Mouse (Mus musculus) NIH3T3 (cell line): ENCODE data around the gene Tnpo3.
A peak's percentile ranks its signal among the peaks of the same experiment; 100 is the strongest.

Source experiments
- DNase-seq: peaks from one replicate; pipeline ENCODE4 v3.0.0-alpha.2; 2012; ENCODE audit warnings: low read depth

The Tnpo3 gene

DNA sequence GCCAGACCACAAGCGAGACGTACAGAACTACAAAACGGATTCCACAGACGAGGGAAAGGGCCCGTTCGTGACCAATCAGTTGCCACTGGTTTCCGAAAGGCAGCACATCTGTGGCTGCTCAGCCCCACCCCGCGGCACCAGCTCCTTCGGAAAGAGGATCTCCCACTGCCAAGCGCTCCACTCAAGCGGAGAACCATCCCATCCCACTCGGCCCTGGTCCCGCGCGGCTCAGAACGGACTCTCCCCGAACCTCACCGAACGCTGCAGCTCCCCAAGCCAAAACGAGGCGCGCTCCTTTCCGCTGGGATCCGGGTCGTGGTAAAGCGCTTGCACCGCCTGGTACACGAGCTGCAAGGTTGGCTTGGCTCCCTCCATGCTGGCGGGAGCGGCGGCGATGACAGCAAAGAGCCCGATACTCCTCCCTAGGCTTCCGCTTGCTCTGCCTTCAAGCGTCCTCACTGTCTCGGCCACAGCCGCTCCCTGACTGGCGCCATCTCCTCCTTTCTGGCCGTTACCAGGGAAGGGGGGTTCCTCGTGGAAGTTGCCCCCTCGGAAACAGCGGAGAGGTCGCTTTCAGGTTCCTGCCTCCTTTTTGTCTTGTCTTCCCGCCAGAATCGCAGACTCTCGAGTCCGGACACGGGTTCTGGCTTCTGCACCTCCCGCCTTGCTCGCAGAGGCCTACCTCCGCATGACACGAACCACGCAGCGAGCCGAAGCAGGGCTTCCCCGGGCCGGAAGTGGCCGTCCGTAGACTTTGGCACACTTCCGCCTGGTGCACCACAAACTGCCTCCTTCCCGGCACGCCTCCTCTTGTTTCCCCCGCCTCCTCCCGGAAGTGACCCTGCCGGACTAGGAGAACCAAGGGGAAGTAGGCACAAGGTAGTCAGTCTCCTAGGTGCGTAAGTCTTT, at the start of gene Tnpo3:
Gene Tnpo3, minus strand, starts transcription at position 777 of the 909 bp plus-strand sequence.
- DNase-seq = peak; percentile 97

DNA sequence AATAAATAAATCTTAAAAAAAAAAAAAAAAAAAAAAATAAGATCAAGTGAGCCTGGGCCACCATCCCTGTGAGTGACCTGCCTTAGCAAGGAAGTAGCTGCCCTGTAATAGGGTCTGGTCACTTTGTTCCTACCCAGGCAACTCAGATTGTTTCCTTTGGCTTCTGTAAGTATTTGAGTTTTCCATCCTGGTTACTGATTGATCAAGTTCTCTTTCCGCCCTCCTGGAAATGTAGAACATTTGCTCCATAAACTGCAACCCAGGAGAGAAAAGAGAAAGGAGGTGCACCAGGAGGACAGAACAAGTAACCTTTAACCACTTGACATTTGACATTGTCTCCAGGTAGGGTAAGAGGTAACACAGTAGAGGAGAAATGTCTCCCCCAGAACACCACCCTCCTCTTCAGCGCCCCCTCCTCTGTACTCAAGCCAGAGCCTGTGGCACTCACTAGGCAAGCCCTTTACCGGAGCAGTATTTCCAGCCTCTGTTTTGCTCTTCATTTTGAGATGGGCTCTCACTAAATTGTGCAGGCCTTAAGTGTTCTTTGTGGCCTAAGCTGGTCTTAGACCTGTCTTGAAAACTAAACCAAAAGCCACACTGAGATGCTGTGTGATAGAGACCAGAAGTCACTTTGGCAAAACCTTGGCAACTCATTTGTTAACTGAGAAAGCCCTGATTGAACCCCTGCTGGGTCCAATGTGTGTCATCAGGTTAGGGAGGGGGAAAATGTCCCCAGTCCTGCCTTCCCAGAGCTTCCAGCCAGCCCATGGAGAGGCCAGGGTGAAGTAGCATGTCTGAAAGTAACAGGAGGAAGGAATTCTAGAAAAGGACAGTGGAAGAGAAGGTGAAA, 49.2 kb upstream of the Tnpo3 start:
- no peak for DNase-seq

DNA sequence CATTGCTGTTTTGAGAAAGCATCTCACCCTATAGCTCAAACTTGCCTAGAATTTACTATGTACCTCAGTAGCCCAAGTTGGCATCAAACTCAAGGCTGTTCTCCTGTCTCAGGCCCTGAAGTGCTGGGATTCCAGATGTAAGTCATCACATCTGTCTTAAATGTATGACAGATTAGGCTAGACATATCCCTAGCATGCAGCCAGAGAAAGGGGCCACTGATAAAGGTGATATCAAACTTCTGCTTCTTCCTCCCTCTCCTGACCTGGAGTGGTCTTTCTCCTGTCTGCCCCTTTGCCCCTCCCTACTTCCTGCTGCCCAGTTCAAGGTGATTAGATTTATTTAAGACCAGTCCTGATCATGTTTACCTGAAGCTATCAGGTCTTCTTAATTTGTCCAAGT, 43.6 kb upstream of the Tnpo3 start:
- DNase-seq = no peak

DNA sequence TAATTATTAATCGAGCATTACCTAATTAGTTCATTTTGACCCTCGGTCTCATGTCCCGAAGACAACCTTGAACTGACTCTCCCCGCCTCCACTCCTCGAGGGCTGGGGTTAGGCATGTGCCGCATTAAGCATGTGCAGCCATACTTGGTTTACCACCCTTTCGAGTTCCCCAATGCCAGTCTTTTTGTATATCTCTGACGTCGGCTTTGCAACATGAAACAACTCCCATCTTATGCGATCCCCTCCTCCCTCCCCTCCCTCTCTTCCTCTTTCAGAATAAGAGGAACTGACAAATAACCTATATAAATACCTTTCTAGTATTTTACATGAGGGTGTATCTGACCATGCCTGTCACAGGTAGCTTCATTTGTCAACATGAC, 40.5 kb upstream of the Tnpo3 start:
- DNase-seq = no peak

DNA sequence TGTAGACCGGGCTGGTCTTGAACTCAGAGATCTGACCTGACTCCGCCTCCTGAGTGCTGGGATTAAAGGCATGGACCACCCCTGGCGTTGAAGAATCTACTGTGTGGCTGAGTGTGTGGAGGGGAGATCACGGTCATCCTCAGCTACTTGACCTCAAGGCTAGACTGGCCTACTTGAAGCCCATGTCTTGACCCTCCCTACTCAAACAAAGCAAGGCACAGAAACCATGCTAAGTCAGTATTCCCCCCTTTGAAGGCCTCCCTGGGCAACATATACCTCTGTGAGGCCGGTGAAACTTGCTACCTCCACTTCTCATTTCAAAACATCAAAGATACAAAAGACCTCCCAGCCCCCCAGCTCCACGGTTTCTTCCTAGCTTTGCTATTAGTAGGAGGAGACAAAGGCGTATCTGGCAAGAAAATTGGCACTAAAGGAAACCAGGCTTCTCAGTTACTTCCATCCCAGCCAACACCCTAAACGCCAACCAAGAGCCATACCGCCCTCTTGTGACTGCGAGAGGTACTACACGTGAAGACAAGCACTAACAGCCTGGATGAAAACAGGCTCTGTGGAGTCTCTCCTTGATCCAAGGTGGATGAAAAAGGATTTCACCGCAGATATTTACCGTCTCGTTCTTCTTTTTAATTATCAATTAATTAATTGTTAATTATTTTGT, 39.9 kb upstream of the Tnpo3 start:
- peak; percentile 98 for DNase-seq

DNA sequence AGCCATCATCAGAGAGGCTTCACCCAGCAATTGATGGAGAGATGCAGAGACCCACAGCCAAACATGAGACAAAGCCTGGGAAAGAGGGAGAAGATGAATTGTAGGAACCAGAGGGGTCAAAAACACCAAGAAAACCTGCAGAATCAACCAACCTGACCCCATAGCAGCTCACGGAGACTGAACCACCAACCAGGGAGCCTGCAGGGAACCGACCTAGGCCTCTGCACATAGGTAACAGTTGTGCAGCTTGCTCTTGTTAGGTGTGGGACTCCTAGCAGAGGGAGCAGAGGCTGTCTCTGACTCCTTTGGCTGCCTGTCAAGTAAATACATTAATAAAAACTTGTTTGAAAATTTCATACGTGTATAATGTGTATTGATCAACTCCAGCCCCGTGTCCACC, 32.1 kb upstream of the Tnpo3 start:
- no peak for DNase-seq

DNA sequence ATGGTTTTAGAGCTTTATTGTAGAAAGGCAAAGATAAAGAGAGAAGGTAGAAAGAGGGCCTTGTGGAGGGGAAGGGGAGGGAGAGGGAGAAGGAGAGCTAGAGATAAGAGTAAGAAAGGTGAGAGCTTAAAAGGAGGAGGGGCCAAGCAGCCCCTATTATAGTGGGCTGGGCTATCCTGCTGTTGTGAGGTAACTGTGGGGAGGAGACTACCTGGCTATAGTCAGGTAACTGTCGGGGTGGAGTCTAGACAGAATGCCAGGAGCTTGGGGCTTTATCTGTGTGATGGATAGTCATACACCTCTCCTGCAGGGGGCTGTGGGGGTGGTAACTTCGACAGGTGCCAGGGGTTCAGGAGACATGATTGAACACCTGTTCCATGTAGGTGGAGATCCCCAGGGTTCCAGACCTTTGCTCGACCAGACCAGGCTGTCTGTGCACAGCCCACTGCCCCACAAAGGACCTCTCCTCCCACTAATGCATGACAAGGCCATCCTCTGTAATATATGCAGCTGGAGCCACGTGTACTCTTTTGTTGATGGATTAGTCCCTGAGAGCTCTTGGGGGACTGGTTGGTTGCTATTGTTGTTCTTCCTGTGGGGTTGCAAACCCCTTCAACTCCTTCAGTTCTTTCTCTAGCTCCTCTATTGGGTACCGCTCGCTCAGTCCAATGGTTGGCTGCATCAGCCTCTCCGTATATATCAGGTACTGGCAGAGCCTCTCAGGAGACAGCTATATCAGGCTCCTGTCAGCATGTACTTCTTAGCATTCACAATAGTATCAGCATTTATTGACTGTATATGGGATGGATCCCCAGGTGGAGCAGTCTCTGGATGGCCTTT, 30.1 kb upstream of the Tnpo3 start:
- DNase-seq = no peak

DNA sequence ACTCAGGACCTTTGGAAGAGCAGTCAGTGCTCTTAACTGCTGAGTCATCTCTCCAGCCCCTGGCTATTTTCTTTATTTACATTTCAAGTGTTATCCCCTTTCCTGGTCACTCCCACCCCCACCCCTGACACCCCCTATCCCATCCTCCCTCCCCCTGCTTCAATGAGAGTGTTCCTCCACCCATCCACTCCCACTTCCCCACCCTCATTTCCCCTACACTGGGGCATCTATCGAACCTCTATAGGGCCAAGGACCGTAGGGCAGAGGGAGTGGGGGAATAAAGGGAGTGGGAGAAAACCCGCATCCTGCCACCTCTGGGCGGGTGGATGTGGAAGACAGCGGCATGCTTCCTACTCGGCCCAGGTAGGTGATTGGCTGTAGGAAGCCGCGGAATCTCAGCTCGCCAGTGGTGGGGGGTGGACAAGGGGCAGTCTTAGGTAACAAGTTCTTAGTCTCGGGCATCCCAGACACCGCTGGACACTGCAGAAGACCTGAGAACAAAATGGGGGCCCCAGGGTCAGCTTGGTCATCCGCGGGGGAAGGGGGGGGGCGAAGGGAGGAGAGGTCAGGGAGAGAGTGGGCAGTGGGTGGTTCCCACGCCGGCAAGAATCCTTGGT, 29.3 kb upstream of the Tnpo3 start:
- DNase-seq = no peak

DNA sequence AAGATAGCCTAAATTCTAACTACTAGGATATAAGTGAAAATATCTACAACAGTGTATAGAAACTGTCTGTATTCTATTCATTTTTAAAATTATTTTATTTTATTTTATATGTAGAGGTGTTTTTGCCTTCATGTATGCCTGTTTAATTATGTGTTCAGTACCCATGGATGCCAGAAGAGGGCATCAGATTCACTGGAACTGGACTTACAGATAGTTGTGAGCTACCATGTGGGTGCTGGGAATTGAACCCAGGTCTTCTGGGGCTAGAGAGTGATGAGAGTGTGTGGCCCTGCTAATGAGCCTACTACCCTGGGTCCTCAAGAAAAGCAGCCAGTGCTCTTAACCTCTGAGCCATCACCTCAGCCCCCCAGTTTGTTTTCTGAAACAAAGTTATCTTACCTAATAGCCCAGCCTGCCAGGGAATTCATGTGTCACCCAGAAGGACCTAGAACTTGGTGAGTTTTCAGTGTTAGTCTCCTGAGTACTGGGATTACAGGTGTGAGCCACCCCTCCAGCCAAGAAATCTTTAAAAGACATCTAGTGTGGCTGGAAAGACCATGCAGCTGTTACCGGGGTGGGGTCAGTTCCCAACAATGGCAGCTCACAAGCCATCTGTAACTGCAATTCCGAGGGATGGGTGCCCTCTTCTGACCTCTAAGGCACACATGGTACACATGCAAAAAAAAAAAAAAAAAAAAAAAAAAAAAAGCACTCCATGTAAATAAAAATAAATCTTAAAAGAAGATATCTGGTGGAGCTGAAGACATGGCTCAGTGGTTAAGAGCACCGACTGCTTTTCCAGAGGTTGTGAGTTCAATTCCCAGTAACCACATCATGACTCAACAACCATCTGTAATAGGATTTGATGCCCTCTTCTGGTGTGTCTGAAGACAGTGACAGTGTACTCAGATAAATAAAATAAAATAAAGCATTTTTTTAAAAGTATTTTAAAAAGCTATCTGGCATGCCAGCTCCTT, 28.0 kb upstream of the Tnpo3 start:
- no peak for DNase-seq

DNA sequence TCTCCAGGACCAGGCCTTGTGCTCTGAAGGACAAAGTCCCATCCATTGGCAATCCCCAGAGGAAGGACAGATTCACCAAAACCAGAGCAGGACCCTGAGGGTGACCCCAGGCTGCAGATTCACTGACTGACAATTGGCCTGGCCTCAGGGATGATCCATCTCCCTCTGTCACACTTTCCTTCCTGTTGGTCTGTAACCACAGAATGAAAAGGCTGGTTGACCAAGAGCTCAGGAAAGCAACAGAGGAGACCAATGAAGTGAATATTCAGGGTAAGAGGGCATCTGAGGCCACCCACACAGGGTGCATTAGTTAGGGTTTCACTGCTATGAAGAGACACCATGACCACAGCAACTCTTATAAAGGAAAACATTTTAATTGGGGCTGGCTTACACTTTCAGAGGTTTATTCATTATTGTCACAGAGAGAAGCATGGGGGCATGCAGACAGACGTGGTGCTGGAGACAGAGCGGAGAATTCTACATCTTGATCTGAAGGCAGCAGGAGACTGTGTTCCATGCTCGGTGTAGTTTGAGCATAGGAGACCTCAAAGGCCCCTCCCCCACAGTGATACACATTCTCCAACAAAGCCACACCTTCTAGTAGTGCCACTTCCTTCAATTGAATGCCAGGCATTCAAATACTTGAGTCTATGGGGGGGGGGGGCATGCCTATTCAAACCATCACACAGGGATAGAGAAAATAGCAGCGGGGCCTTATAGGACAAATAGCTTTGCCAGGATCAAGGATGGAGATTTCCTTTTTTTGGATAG, 26.8 kb upstream of the Tnpo3 start:
- no peak for DNase-seq

DNA sequence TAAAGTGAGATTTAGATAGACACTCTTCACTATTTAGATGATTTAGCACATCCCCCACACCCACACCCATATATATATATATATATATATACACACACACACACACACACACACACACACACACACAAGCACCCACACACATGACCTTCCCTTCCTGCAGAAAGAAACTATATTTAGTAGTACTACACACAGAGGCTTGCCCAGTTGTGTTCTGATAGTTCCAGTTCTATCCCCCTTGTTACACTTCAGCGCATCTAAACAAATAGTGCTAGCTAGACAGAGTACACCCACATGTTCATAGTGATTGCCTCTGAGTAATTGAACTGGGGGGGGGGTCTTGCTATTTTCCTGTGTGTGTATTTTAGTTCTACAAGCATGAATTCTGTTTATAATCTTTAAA, 24.9 kb upstream of the Tnpo3 start:
- DNase-seq = no peak

DNA sequence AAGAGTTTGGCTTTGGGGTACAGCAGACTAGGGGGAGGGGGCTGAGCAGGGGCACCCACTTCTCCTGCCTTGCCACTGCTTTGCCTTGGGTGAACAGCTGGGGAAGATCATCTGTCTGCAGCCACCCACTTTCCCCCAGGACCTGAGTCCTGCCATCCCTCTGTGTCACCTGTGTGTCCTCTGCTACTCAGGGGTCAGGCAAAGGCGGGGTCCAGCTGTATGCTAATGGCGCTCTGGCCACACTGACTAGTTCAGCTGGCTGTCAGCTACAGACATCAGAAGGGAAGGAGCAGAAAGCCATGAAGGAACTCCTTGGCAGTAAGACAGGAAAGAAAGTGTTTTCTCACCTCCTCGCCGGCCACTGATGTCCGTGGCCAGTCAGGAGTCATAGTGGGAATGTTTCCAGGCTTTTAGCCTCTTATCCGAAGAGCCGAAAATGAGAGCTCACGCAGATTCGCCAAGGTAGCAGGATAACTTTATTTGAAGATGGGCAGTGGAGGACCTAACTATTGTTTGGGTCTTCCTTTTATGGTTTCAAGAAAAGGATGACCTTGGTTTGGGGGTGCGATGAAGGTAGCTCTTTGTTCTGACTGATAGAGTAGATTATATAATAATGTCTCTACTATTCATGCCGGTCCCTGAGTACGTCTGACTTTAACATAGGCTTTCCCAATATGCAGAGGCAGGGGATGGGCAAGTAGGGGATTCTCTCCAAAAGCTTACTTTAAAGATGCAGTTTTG, 23.0 kb upstream of the Tnpo3 start:
- no peak for DNase-seq

DNA sequence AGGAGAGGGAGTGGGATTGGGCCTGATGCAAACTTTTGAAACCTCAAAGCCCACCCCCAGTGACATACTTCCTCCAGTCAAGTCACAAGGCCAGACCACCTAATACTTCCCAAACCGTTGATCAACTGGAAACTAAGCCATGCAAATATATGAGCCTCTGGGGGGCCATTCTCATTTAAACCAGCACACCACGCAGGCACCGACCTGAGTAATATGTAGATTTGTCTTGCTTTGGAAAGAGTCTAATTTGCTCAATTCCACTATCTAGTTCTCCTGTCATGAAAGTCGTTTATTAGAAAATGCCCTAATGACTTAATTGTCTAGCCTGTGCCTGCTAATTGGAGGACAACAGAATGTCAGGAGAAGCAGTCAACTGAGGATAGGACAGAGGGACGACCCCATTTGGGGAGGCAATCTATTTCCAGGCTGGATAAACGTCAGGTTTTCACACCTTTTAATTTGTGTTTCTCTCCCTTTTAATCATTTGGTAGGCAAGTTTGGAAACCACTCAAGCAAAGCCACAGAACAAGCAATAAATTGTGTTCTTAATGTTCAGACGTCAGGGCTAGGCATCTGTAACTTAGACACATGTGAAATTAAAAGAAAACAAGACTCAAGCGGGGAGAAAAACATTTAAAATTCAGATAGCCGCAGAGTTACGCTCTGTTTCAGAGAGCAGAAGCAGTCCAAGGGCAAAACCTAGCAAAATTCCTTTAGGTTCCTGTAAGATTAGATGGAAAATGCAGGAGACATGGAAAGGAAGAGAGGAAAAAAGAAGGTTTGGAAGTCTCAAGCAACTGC, 22.3 kb upstream of the Tnpo3 start:
- DNase-seq = no peak

DNA sequence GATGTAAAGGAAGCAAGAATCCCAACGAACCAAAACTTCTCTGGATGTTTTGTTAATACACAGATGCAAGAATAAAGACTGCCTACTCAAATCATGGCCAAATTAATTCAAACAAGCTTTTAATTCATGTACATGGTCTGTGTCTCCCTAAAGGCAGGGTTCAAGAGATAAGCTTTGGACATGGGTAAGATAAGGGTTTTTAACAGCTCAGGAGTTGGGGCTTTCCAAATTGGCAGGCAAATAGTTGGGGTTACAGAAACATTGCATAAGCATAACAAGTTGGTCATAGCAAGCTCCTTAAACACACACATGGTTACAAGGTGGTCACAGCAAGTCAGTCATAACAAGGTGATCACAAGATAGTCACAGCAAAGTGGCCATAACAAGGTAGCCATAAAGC, 20.5 kb upstream of the Tnpo3 start:
- no peak for DNase-seq

DNA sequence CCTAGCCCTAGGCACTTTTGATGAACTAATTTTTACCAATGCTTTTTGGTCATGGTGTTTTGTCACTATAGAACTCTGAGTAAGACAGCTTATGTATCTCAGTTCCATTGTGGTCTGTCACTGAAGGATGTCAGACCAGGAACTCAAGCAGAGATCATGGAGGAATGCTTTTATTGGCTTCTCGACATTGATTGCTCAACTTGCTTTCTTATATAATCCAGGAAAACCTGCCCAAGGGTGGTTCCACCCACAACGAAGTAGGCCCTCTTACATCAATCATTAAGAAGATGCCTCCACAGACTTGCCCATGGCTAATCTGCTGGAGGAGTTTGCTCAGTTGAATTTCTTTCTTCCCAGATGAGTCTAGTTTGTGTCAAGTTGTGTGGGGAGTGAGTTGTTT, 18.1 kb upstream of the Tnpo3 start:
- no peak for DNase-seq

DNA sequence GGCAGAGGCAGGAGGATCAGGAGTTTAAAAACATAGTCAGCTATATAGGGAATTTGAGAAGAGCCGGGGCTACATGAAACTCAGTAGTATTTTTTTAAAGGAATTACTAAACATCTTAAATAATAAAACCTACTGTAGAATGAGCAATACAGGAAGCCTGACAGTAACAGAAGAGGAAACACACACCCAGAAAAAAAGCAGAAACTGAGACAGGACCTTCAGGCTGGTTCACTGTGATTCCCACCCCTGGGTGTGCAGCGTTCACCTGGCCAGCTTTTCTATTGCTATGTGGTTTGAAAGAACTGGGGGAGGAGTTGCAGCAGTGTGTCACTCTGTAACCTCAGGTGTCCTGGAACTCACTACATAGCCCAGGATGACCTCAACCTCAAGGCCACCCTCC, 14.2 kb upstream of the Tnpo3 start:
- no peak for DNase-seq

DNA sequence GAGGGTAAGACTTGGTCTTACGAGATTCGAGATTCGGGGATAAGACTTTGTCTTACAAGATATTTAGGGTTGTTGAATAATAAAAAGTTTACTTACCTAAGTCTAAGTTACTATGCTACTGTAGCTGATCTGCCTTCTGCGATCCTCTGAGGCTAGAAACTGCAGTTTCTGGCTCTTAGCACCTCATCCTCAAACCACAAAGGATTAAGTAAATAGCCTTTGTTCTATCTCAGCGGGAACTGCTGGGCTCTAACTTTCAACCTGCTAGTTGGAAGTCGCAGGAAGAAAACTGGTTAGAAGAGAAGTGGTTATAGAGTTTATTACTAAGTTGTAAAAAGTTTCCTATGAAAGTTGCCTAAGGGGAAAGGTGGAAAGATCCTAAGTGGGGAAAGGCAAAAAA, 12.6 kb upstream of the Tnpo3 start:
- DNase-seq = no peak
